Mouse (Mus musculus): ENCODE data around the gene Ankrd65. TPM values are rescaled to one million over a fixed set of nuclear protein-coding genes. Genes with fewer than 3 reads are reported as not detected.
"Not testable (repeated sequence)": the region's sequence is repeated elsewhere in the genome, so short reads cannot be mapped to it uniquely, and the experiment has no call there.

The Ankrd65 gene
- polyA plus RNA-seq, 2 experiments from 2014 or later, result not detected

DNA sequence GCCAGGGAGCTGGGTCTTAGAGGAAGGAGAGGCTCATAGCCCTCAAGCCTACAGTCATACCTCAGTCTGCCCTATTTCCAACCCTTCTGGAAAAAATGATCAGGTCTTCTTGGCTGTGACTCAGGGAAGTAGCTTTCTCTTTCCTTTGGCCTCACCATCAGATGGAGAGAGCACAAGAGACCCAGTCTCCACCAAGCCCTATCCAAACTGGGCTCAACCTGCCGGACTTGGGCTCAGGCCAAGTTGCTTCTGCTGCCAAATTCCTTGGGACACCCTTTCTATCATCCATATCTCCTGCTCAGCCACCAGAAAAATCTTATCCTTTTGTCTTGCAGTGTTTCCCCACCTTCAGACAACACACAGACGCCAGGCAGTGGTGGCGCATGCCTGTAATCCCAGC is 14.4 kb upstream of the Ankrd65 start:
- ATAC-seq, result no peak

- ATAC-seq, result no peak
Observed at GRCm38 (mm10) chr4:155776704-155777335, 13.4 kb upstream of the Ankrd65 start.

GRCm38 (mm10) chr4:155777816-155778215 is 12.4 kb upstream of the Ankrd65 start:
- no peak for ATAC-seq

- no peak for ATAC-seq
Observed at GRCm38 (mm10) chr4:155779498-155779897, 10.7 kb upstream of the Ankrd65 start.

DNA sequence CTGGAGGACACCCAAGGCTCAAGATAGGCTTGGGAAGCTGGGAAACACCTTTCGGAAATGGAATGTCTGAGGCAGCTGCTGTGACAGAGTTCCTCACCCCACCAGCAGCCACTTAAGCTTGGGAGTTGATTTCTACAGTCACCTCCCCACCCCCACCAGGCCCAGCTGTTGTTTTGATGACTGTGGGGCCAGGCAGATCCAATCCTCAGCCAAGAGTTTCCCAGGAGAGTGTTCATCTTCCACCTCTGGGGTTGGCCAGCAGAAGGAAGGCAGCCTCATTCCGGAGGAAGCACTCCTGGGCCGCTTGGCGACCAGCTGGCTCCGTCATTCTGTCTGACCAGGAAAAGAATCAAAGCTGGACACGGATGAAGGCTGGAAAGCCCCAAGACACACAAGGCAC is 9.3 kb upstream of the Ankrd65 start:
- ATAC-seq, result no peak

GRCm38 (mm10) chr4:155783486-155784080 is 6.7 kb upstream of the Ankrd65 start:
- no peak for ATAC-seq

DNA sequence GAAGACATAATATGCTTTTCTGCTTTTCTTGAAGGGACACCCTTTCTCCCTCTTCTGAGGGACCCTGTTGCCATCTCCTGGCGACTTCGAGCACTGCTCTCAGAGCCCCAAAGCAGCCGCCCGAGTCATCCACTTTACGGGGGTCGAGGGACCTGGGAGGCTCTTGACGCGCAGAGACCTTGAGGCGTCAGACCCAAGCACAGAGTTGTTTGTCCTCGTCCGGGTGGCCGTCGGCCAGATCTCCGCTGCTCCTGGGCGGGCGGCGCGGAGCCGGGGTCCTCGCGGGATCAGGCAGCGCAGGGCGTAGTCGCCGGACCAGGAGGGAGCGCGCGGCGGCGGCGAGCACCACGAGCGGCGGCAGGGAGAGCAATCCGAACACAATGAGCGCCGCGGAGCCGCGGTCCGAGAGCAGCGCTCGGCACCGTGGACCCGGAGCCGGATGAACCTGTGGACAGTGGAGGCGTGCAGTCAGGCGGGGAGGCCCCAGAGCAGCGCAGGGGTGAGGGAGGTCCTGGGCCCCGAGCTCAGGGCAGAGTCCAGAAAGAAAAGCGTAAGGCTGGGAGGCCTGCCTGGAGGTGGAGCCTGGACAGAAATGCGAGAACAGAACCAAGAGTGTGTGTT is 6.0 kb upstream of the Ankrd65 start:
- ATAC-seq, result peak; percentile 77

DNA sequence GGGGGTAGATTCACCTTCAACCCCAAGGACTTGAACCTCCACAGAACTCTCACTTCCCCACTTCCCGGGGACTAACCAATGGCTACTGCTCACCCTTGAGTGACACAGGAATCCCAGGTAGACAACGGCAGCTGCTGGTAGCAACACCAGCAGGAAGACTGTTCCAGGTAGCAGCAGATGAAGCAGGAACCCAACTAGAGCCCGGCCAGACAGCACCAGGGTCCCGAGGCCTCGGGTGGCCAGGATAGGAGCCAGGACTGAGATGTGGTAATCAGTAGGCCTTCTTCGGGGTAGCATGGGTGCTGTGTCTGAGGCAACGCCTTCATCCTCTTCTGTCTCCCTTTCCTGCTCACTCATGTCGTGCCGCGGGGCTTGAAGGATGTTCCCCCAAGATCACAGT is 5.0 kb upstream of the Ankrd65 start:
- no peak for ATAC-seq

GRCm38 (mm10) chr4:155785819-155786218 is 4.4 kb upstream of the Ankrd65 start, which contains the start of gene Tmem88b:
Gene Tmem88b (minus strand): TSS chr4:155785874.
- no peak for ATAC-seq

GRCm38 (mm10) chr4:155788300-155788699 is 1.9 kb upstream of the Ankrd65 start:
- ATAC-seq, result no peak

GRCm38 (mm10) chr4:155788833-155789232 is 1.4 kb upstream of the Ankrd65 start:
- ATAC-seq, result not testable (repeated sequence)

DNA sequence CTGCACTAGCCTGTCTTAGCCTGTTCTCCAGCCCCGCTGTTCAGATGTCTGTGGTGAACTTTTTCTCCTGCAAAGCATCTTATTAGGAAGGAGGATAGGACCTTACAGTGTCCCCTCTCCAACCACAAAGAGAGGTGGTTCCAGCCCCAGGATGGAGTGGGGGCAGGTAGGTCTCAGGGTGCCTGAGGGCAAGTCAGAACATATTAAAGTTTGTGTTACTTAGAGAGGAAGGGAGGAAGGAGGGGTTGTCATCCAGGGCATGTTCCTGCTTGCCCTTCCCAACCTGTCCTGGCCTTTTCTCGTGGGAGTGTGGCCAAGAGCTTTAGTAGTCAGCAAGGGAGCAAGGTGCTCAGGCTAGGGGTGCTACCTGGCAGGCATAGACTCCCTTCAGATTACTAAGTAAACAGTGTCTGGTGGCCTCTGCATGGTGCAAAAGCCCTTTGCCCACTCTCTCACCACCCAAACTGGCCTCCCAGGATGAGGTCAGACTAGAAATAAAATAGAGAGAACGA is 467 bp downstream of the Ankrd65 start:
- ATAC-seq, result no peak

DNA sequence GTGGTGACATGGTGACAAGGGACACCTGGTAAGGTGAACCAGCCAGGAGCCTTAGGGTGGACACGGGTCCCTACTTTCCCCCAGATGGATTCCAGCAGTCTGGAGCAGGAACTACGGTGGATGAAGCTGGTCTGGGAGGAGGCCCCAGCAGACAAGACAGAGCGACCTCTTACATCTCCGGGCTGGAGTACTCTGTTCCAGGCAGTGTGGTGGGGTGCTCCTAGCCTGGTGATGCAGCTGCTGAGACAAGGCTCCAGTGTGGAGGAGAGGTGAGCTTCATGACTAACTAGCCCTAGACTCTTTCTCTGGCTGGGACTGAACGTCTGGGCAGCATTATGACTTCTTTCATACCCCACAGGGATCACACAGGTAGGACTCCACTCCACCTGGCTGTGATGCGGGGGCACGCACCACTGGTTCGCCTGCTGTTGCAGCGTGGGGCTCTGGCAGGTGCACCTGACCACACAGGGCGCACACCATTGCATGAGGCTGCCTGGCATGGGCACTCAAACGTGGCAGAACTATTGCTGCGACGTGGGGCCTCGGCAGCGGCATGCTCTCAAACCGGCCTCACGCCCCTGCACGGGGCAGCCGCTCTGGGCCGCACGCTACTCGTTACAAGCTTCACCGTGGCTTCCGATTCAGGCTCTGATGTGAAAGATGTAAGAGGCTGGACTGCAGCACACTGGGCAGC is 1.1 kb downstream of the Ankrd65 start:
- ATAC-seq, result no peak

- no peak for ATAC-seq
Observed at GRCm38 (mm10) chr4:155793730-155794129, 3.5 kb downstream of the Ankrd65 start.

DNA sequence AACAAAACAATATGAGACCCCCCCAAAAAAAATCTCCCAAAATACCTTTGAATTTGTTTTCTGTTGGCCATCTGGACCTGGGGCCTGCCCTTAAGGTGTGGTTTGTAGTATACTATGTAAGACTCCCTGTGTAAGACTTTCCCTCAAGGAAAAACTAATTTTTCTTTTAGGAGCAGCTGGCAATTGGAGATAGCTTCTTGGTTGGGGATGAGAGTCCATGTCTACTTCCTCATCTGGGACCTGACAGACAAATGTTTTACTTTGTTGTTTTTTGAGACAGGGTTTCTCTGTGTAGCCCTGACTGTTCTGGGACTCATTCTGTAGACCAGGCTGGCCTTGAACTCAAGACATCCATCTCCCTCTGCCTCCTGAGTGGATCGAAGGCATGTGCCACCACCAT is 11.8 kb downstream of the Ankrd65 start:
- no peak for ATAC-seq

GRCm38 (mm10) chr4:155802741-155803339 is 12.6 kb downstream of the Ankrd65 start, which contains the start of gene Mrpl20:
Gene Mrpl20 (plus strand): TSS chr4:155802878.
- peak; percentile 58 for ATAC-seq

DNA sequence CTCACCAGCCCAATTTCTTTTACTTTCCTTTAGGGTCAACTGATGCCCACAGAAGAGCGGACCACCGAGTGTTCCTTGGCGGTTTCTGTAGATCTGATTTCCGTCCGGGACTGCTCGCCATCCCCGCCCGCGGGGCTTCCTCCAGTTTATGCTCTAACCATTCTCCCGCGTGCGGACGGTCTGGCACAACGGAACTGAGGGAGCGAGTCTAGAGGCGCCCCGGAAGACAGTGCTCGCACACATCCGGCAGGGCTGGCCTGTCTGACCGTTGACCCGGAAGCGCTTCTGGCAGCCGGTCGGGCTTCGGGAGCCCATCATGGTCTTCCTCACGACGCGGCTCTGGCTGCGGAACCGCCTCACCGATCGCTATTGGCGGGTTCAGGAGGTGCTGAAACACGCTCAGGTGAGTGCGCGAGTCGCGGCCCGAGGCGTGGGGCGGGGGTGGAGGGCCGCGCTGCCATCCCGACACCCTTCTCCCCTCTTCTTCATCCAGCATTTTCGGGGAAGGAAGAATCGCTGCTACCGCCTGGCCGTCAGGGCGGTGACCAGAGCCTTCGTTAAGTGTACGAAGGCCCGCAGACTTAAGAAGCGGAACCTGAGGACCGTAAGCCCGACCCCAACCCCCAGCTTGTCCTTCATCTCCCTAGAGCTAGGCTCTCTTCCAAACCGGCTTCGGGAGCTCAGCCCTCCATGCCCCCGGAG is 13.3 kb downstream of the Ankrd65 start:
- peak; percentile 97 for ATAC-seq

DNA sequence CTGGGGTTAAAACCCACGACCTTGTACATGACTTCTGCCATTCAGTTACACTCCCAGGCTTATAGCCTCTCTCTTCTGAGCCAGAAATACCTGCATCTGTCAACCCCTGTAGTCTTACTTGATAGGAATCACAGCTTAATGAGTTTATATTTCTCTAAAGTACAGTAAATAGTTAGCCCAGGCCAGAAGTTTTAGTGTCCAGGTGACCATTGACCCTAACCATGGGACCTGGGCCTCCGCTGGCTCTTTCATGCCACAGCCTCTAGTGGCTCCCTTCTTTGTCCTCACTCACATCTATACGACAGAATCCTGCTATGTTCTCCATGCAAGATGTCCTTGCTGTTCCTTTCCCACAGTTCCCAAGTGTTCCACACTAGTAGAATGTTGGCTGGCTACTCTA is 17.6 kb downstream of the Ankrd65 start:
- no peak for ATAC-seq

DNA sequence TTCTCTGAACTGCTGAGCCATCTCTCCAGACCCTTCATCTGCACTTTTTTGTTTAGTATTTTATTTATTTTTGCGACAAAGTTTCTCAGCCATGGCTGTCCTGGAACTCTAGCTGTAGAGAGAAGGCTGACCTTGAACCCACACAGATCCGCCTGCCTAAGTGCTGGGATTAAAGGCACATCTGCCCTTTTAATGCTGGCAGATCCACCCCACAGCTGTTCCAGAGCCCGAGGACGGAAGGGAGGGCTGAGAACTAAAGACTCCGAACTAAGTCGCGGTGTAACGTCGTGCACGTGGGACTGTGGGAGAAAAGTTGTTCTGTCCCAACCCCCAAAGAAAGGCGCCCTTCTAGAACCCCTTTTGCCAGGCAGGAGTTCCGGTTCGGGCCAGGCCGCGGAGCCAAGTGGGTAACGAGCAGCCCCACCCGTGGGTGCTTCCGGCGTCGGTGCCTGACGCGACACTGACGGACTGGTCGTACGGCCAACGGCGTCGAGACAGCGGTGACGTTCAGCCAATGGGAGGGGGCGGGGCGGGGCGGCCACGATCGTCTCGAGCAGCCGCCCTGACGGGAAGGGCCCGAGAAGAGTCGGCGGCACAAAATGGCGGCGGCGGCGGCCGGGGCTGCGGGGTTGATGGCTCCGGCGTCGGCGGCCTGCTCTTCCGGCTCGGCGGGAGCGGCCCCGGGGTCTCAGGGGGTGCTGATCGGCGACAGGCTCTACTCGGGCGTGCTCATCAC is 21.9 kb downstream of the Ankrd65 start, which contains the start of gene Ccnl2:
Gene Ccnl2 (plus strand): TSS at position 561 of the 736 bp plus-strand sequence.
- ATAC-seq, result peak; percentile 99

DNA sequence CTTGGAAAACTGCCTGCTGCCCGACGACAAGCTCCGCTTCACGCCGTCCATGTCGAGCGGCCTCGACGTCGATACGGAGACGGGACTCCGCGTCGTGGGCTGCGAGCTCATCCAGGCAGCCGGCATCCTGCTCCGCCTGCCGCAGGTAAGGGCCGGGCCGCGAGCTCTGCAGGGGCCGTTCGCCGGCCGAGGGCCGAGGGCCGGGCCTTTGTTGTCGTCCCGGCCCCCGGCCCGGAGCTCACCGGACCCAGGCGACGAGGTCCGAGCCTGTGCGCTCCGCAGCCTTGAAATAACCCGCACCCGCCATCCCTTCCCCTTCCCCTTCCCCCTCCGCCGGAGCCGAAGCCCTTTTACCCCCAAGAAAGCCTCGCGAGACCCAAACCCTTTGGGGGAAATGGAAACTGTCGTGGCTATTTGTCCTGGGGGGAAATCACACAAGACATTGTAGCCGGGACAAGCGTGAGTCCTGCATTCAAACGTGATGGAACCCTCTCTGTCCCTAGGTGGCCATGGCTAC is 22.5 kb downstream of the Ankrd65 start:
- peak; percentile 13 for ATAC-seq

DNA sequence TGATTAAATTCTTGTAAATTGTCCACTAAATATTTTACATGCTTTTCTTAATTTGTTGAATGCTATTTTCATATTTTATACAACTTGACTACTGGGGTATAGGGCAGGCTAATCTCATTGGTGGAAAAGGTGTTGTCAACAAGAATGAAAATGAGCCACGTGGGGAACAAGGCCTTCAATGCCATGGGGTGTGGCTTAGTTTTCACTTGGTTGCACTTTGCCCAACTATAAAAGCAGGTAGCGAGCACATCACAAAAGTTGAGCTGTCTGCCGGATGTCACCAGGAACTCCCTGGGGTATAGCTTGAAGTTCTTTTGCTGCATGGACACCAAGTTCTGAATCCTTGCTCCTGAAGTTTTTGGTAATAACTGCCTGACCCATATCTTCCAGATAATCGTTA is 27.3 kb downstream of the Ankrd65 start:
- no peak for ATAC-seq

Measured in CD4-positive, CD25-positive, alpha-beta regulatory T cell, adult 4 months (primary cell).